Mouse (Mus musculus) liver, embryonic 14.5 days (tissue): ENCODE data around the gene Dydc2.

Source experiments
- CTCF ChIP-seq: IDR thresholded peaks from 2 replicates; pipeline ENCODE4 v1.5.1; 2016; ENCODE audit warnings: antibody characterized with exemption, low read depth, control low read depth
- EP300 ChIP-seq: IDR thresholded peaks from 2 replicates; pipeline ENCODE4 v1.6.1; 2016; ENCODE audit warnings: antibody characterized with exemption, low read depth

DNA sequence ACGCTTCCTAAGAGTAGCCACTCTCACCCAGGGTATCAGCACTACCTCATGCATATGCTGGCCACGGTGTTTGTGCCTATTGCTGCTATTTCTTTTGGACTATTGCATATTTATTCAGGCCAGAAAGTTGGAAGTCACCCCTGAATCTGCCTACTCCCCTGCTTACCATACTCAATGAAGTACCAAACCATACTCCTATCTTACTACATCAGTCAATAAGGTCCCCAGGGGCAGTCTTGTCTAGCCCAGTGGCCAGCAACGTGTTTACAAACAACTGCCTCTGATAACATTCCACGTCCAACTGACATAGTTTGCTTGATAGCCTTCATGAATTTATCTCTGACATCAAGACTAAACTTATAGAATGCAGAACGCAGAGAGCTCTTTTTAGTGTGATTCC is 32.2 kb upstream of the Dydc2 start:
- TF ChIP-seq CTCF: no peak
- no peak for TF ChIP-seq EP300
